Mouse (Mus musculus) forebrain, embryonic 16.5 days (tissue): ENCODE data around the gene Adarb1. TPM values are rescaled to one million over a fixed set of nuclear protein-coding genes. Genes with fewer than 3 reads are reported as not detected.
A peak's percentile ranks its signal among the peaks of the same experiment; 100 is the strongest.

Experiments used
- ATAC-seq: fragments of 200-750 bp; cut with Nextera tagmentation; 2 replicates; pipeline ENCODE4 v1.8.0; 2017; ENCODE audit warnings: mild to moderate bottlenecking, moderate library complexity
- H3K27ac ChIP-seq: fragments of 300-500 bp; sonication (generic); 2 replicates; pipeline ENCODE4 v1.5.1; 2014; ENCODE audit warnings: low read length, control low read depth
- H3K27me3 ChIP-seq: fragments of 300-500 bp; sonication (generic); replicated peaks from 2 replicates; pipeline ENCODE4 v1.6.1; 2014; ENCODE audit warnings: low read length; ENCODE audit not compliant: control insufficient read depth, insufficient read depth
- H3K36me3 ChIP-seq: fragments of 300-500 bp; sonication (generic); 2 replicates; pipeline ENCODE4 v1.6.1; 2014; ENCODE audit not compliant: control insufficient read depth, insufficient read depth
- H3K4me1 ChIP-seq: fragments of 300-500 bp; sonication (generic); replicated peaks from 2 replicates; pipeline ENCODE4 v1.6.1; 2014; ENCODE audit warnings: low read length; ENCODE audit not compliant: control insufficient read depth, insufficient read depth
- H3K4me2 ChIP-seq: fragments of 300-500 bp; sonication (generic); 2 replicates; pipeline ENCODE4 v1.6.1; 2014; ENCODE audit warnings: mild to moderate bottlenecking, low read length, control low read depth
- H3K4me3 ChIP-seq: fragments of 300-500 bp; sonication (generic); replicated peaks from 2 replicates; pipeline ENCODE4 v1.5.1; 2014; ENCODE audit warnings: mild to moderate bottlenecking, low read length, control low read depth
- H3K9ac ChIP-seq: fragments of 300-500 bp; sonication (generic); replicated peaks from 2 replicates; pipeline ENCODE4 v1.6.1; 2014; ENCODE audit warnings: low read depth, low read length, control low read depth
- H3K9me3 ChIP-seq: fragments of 300-500 bp; sonication (generic); 2 replicates; pipeline ENCODE4 v1.6.1; 2016; ENCODE audit warnings: low read length; ENCODE audit not compliant: control insufficient read depth
- WGBS: fragments of 180-500 bp; shearing (Covaris S2); extraction: QIAGEN DNeasy Blood & Tissue Kit; methylation state at CpG from one replicate; pipeline ENCODE4 v1.1.7; 2014; 5-methylcytosine and 5-hydroxymethylcytosine counted together
- polyA plus RNA-seq: library from polyadenylated mRNA; unstranded; fragments of >200 nt; fragmentation: Nextera tagmentation; extraction: Ambion mirVana; gene quantifications from 2 replicates; pipeline ENCODE4 v1.2.1, GENCODE M21; 2015

Gene Adarb1
- polyA plus RNA-seq, 1 experiment from 2014 or later: 17.8 TPM

- Histone ChIP-seq H3K4me1 (no peaks in the 10 kb centered on the region), H3K36me3 (no peaks in the 10 kb centered on the region), H3K9me3 (no peaks in the 10 kb centered on the region; the same call in 1 of the 2 replicates), H3K4me2 (no peak overlapping the region), H3K9ac (no peak overlapping the region), H3K27me3 (no peaks in the 10 kb centered on the region), H3K27ac (no peak overlapping the region), H3K4me3 (no peak overlapping the region)
- WGBS: 58% methylated on average over 6 of the region's 6 CpGs
- no peak for ATAC-seq
Measured at GRCm38 (mm10) chr10:77440286-77440685, 22.2 kb upstream of the Adarb1 start.

- WGBS: 71% methylated on average over 3 of the region's 3 CpGs
- Histone ChIP-seq H3K9me3 (no peaks in the 10 kb centered on the region), H3K4me2 (no peak overlapping the region), H3K9ac (no peak overlapping the region), H3K27ac (no peak overlapping the region), H3K36me3 (no peaks in the 10 kb centered on the region), H3K4me1 (peaks cover 7% of the 10 kb centered on the region), H3K27me3 (no peaks in the 10 kb centered on the region), H3K4me3 (no peak overlapping the region)
- no peak for ATAC-seq
Measured at GRCm38 (mm10) chr10:77439026-77439425, 21.0 kb upstream of the Adarb1 start.

- Histone ChIP-seq H3K27me3 (no peaks in the 10 kb centered on the region), H3K4me2 (no peak overlapping the region), H3K27ac (no peak overlapping the region), H3K36me3 (no peaks in the 10 kb centered on the region), H3K9me3 (no peaks in the 10 kb centered on the region), H3K4me3 (no peak overlapping the region), H3K9ac (no peak overlapping the region), H3K4me1 (peaks cover 7% of the 10 kb centered on the region)
- WGBS: 59% methylated on average over 1 of the region's 1 CpGs
- no peak for ATAC-seq
Measured at GRCm38 (mm10) chr10:77438021-77438420, 20.0 kb upstream of the Adarb1 start.

- no peaks in the 10 kb centered on the region for H3K27me3 ChIP-seq
- H3K9me3 ChIP-seq: no peaks in the 10 kb centered on the region
- peaks cover 7% of the 10 kb centered on the region for H3K4me1 ChIP-seq
- ATAC-seq: no peak
- H3K9ac ChIP-seq: no peak overlapping the region
- no peak overlapping the region for H3K27ac ChIP-seq
- WGBS: 65% methylated on average over 4 of the region's 4 CpGs
- H3K4me3 ChIP-seq: no peak overlapping the region
- H3K4me2 ChIP-seq: no peak overlapping the region
- no peaks in the 10 kb centered on the region for H3K36me3 ChIP-seq
Measured at GRCm38 (mm10) chr10:77435343-77435742, 17.3 kb upstream of the Adarb1 start.

- 40% methylated on average over 18 of the region's 18 CpGs for WGBS
- no peak; the same call in 1 of the 2 replicates for ATAC-seq
- Histone ChIP-seq H3K36me3 (no peaks in the 10 kb centered on the region), H3K9me3 (no peaks in the 10 kb centered on the region), H3K4me1 (peaks cover 7% of the 10 kb centered on the region), H3K9ac (0 out of 2 replicates have a peak overlapping the region, but pooled peaks have one; percentile 26), H3K4me3 (no peak overlapping the region), H3K27ac (no peak overlapping the region), H3K27me3 (no peaks in the 10 kb centered on the region), H3K4me2 (peak overlapping the region; percentile 35)
Measured at GRCm38 (mm10) chr10:77434457-77435151, 16.5 kb upstream of the Adarb1 start.

- H3K9ac ChIP-seq: 0 out of 2 replicates have a peak overlapping the region, but pooled peaks have one; percentile 26
- H3K36me3 ChIP-seq: no peaks in the 10 kb centered on the region
- peak overlapping the region; percentile 35 for H3K4me2 ChIP-seq
- no peak overlapping the region for H3K4me3 ChIP-seq
- no peaks in the 10 kb centered on the region for H3K9me3 ChIP-seq
- no peaks in the 10 kb centered on the region for H3K27me3 ChIP-seq
- peaks cover 7% of the 10 kb centered on the region for H3K4me1 ChIP-seq
- no peak overlapping the region for H3K27ac ChIP-seq
- ATAC-seq: no peak
- 17% methylated on average over 4 of the region's 4 CpGs for WGBS
Measured at GRCm38 (mm10) chr10:77434076-77434456, 16.0 kb upstream of the Adarb1 start.

- no peaks in the 10 kb centered on the region for H3K9me3 ChIP-seq
- H3K36me3 ChIP-seq: no peaks in the 10 kb centered on the region
- H3K9ac ChIP-seq: no peak overlapping the region
- no peak overlapping the region for H3K27ac ChIP-seq
- H3K4me2 ChIP-seq: no peak overlapping the region
- ATAC-seq: no peak
- H3K4me1 ChIP-seq: peaks cover 7% of the 10 kb centered on the region
- no peaks in the 10 kb centered on the region for H3K27me3 ChIP-seq
- H3K4me3 ChIP-seq: no peak overlapping the region
Measured at GRCm38 (mm10) chr10:77430771-77431170, 12.7 kb upstream of the Adarb1 start.

GRCm38 (mm10) chr10:77429921-77430320, 11.9 kb upstream of the Adarb1 start:
- Histone ChIP-seq H3K4me1 (peaks cover 7% of the 10 kb centered on the region), H3K9me3 (no peaks in the 10 kb centered on the region), H3K4me3 (no peak overlapping the region), H3K36me3 (no peaks in the 10 kb centered on the region), H3K4me2 (no peak overlapping the region), H3K27me3 (no peaks in the 10 kb centered on the region), H3K9ac (no peak overlapping the region), H3K27ac (no peak overlapping the region)
- ATAC-seq: no peak
- WGBS: 88% methylated on average over 5 of the region's 5 CpGs

- Histone ChIP-seq H3K36me3 (no peaks in the 10 kb centered on the region), H3K4me3 (no peak overlapping the region), H3K4me1 (no peaks in the 10 kb centered on the region), H3K9me3 (no peaks in the 10 kb centered on the region), H3K4me2 (no peak overlapping the region), H3K27ac (no peak overlapping the region), H3K9ac (no peak overlapping the region), H3K27me3 (no peaks in the 10 kb centered on the region)
- 59% methylated on average over 2 of the region's 2 CpGs for WGBS
- no peak for ATAC-seq
Measured at GRCm38 (mm10) chr10:77427610-77428009, 9.5 kb upstream of the Adarb1 start.

- Histone ChIP-seq H3K27me3 (peaks cover 5% of the 10 kb centered on the region), H3K9me3 (no peaks in the 10 kb centered on the region), H3K4me2 (no peak overlapping the region), H3K4me1 (peaks cover 15% of the 10 kb centered on the region), H3K9ac (no peak overlapping the region), H3K27ac (no peak overlapping the region), H3K36me3 (no peaks in the 10 kb centered on the region), H3K4me3 (no peak overlapping the region)
- WGBS: 98% methylated on average over 3 of the region's 3 CpGs
- no peak for ATAC-seq
Measured at GRCm38 (mm10) chr10:77420190-77420589, 2.1 kb upstream of the Adarb1 start.
